Mouse (Mus musculus) neutrophil, adult 59 days (primary cell): ENCODE data around the gene Ppef1. TPM values are rescaled to one million over a fixed set of nuclear protein-coding genes. Genes with fewer than 3 reads are reported as not detected.

Experiments
- total RNA-seq, 2 experiments: library from RNA; stranded (reverse); gene quantifications; 1 replicate in 1 of 2; 2 replicates in 1 of 2; pipeline ENCODE4 v1.2.4; 2023

Ppef1 gene
- total RNA-seq = not detected

DNA sequence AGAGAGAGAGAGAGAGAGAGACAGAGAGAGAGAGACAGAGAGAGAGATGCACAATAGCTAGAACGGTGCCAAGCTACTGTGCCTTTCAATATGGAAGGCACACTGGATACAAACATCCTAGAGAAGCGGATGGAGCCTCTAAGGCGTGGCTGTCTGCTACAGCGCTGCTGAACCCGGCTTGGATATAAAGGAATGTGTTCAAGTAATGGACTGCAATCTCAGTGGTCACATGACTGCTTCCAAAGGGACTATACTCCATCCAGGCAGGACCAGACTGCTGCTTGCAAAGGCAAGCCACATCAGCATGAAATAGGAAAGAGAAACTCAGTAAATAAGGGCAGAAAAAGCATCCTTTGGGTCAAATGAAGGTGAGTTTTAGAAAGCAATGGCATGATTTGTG is at the start of gene Ppef1:
Gene Ppef1 (minus strand): TSS at position 116 of the 400 bp plus-strand sequence.

GRCm38 (mm10) chrX:160767713-160768112 is 32.1 kb upstream of the Ppef1 start, which contains the start of gene Rs1:
TSS of gene Rs1 (plus strand) at chrX:160768013.

Other genes with a start within 250 kb of the Ppef1 start
- 10 to 100 TPM; 36.8 to 51.6 TPM for gene Phka2, start 233.6 kb downstream of the Ppef1 start, total RNA-seq
- not detected for gene Rs1, start 32.2 kb upstream of the Ppef1 start, total RNA-seq
- gene Gja6, start 171.3 kb upstream of the Ppef1 start, total RNA-seq = not detected